Mouse (Mus musculus): ENCODE measurements at regions not wholly inside any gene's neighbourhood (a gene's known extent, or its start where the extent isn't known, plus 50 kb on each side); places are given as distances from the start of the nearest gene placed in this dataset.

GRCm38 (mm10) chr2:146565693-146566092, 53.5 kb upstream of the Ralgapa2 start:
- Histone ChIP-seq H3K4me2 (ENCODE audit: low read length) (no peak overlapping the region), H3K27ac (ENCODE audit: low read length) (no peak overlapping the region), H3K4me1 (ENCODE audit: control insufficient read depth, insufficient read depth, low read length) (no peaks in the 10 kb centered on the region), H3K9me3 (replicated peaks; ENCODE audit: control insufficient read depth, low read length, poor library complexity, severe bottlenecking) (no peaks in the 10 kb centered on the region), H3K4me3 (ENCODE audit: low read depth, low read length) (no peak overlapping the region), H3K9ac (ENCODE audit: low read depth, low read length) (no peak overlapping the region), H3K27me3 (ENCODE audit: control insufficient read depth, insufficient read depth, low read depth, low read length) (no peaks in the 10 kb centered on the region), H3K36me3 (ENCODE audit: control insufficient read depth, insufficient read depth, low read length) (no peaks in the 10 kb centered on the region)
- ATAC-seq = no peak
- WGBS = 82% methylated on average over 6 of the region's 6 CpGs

GRCm38 (mm10) chr2:146568171-146568842, 56.2 kb upstream of the Ralgapa2 start:
- no peak overlapping the region for H3K4me2 ChIP-seq (ENCODE audit: low read length)
- H3K9ac ChIP-seq (ENCODE audit: low read depth, low read length) = no peak overlapping the region
- H3K27me3 ChIP-seq (ENCODE audit: control insufficient read depth, insufficient read depth, low read depth, low read length) = no peaks in the 10 kb centered on the region
- WGBS = 85% methylated on average over 11 of the region's 11 CpGs
- H3K27ac ChIP-seq (ENCODE audit: low read length) = no peak overlapping the region
- H3K4me1 ChIP-seq (ENCODE audit: control insufficient read depth, insufficient read depth, low read length) = no peaks in the 10 kb centered on the region
- no peak overlapping the region for H3K4me3 ChIP-seq (ENCODE audit: low read depth, low read length)
- no peaks in the 10 kb centered on the region for H3K36me3 ChIP-seq (ENCODE audit: control insufficient read depth, insufficient read depth, low read length)
- H3K9me3 ChIP-seq (replicated peaks; ENCODE audit: control insufficient read depth, low read length, poor library complexity, severe bottlenecking) = no peaks in the 10 kb centered on the region
- ATAC-seq = no peak

GRCm38 (mm10) chr2:146571036-146571435, 58.9 kb upstream of the Ralgapa2 start:
- no peak overlapping the region for H3K9ac ChIP-seq (ENCODE audit: low read depth, low read length)
- no peak overlapping the region for H3K27ac ChIP-seq (ENCODE audit: low read length)
- no peaks in the 10 kb centered on the region for H3K27me3 ChIP-seq (ENCODE audit: control insufficient read depth, insufficient read depth, low read depth, low read length)
- no peak overlapping the region for H3K4me2 ChIP-seq (ENCODE audit: low read length)
- no peaks in the 10 kb centered on the region for H3K4me1 ChIP-seq (ENCODE audit: control insufficient read depth, insufficient read depth, low read length)
- 94% methylated on average over 11 of the region's 11 CpGs for WGBS
- no peaks in the 10 kb centered on the region for H3K36me3 ChIP-seq (ENCODE audit: control insufficient read depth, insufficient read depth, low read length)
- no peaks in the 10 kb centered on the region for H3K9me3 ChIP-seq (replicated peaks; ENCODE audit: control insufficient read depth, low read length, poor library complexity, severe bottlenecking)
- H3K4me3 ChIP-seq (ENCODE audit: low read depth, low read length) = no peak overlapping the region
- ATAC-seq = no peak

- ATAC-seq = no peak
- Histone ChIP-seq H3K27ac (ENCODE audit: low read length) (no peak overlapping the region), H3K36me3 (ENCODE audit: control insufficient read depth, insufficient read depth, low read length) (no peaks in the 10 kb centered on the region), H3K4me1 (ENCODE audit: control insufficient read depth, insufficient read depth, low read length) (no peaks in the 10 kb centered on the region), H3K9me3 (replicated peaks; ENCODE audit: control insufficient read depth, low read length, poor library complexity, severe bottlenecking) (no peaks in the 10 kb centered on the region), H3K9ac (ENCODE audit: low read depth, low read length) (no peak overlapping the region), H3K4me2 (ENCODE audit: low read length) (no peak overlapping the region), H3K4me3 (ENCODE audit: low read depth, low read length) (no peak overlapping the region), H3K27me3 (ENCODE audit: control insufficient read depth, insufficient read depth, low read depth, low read length) (no peaks in the 10 kb centered on the region)
- 93% methylated on average over 9 of the region's 9 CpGs for WGBS
Measured at GRCm38 (mm10) chr2:146571857-146572256, 59.7 kb upstream of the Ralgapa2 start.

GRCm38 (mm10) chr2:146575610-146576297, 63.6 kb upstream of the Ralgapa2 start:
- ATAC-seq = no peak
- WGBS = 70% methylated on average over 3 of the region's 3 CpGs
- Histone ChIP-seq H3K9ac (ENCODE audit: low read depth, low read length) (no peak overlapping the region), H3K4me3 (ENCODE audit: low read depth, low read length) (no peak overlapping the region), H3K4me2 (ENCODE audit: low read length) (no peak overlapping the region), H3K27me3 (ENCODE audit: control insufficient read depth, insufficient read depth, low read depth, low read length) (no peaks in the 10 kb centered on the region), H3K9me3 (replicated peaks; ENCODE audit: control insufficient read depth, low read length, poor library complexity, severe bottlenecking) (no peaks in the 10 kb centered on the region), H3K27ac (ENCODE audit: low read length) (no peak overlapping the region), H3K36me3 (ENCODE audit: control insufficient read depth, insufficient read depth, low read length) (no peaks in the 10 kb centered on the region), H3K4me1 (ENCODE audit: control insufficient read depth, insufficient read depth, low read length) (no peaks in the 10 kb centered on the region)

GRCm38 (mm10) chr2:146576298-146576905, 64.3 kb upstream of the Ralgapa2 start:
- WGBS = 76% methylated on average over 4 of the region's 4 CpGs
- ATAC-seq = no peak
- no peak overlapping the region for H3K4me2 ChIP-seq (ENCODE audit: low read length)
- no peaks in the 10 kb centered on the region for H3K4me1 ChIP-seq (ENCODE audit: control insufficient read depth, insufficient read depth, low read length)
- no peak overlapping the region for H3K9ac ChIP-seq (ENCODE audit: low read depth, low read length)
- H3K4me3 ChIP-seq (ENCODE audit: low read depth, low read length) = no peak overlapping the region
- no peaks in the 10 kb centered on the region for H3K9me3 ChIP-seq (replicated peaks; ENCODE audit: control insufficient read depth, low read length, poor library complexity, severe bottlenecking)
- no peaks in the 10 kb centered on the region for H3K36me3 ChIP-seq (ENCODE audit: control insufficient read depth, insufficient read depth, low read length)
- H3K27me3 ChIP-seq (ENCODE audit: control insufficient read depth, insufficient read depth, low read depth, low read length) = no peaks in the 10 kb centered on the region
- no peak overlapping the region for H3K27ac ChIP-seq (ENCODE audit: low read length)

- Histone ChIP-seq H3K27ac (ENCODE audit: low read length) (no peak overlapping the region), H3K4me1 (ENCODE audit: control insufficient read depth, insufficient read depth, low read length) (no peaks in the 10 kb centered on the region), H3K4me2 (ENCODE audit: low read length) (no peak overlapping the region), H3K36me3 (ENCODE audit: control insufficient read depth, insufficient read depth, low read length) (no peaks in the 10 kb centered on the region), H3K9me3 (replicated peaks; ENCODE audit: control insufficient read depth, low read length, poor library complexity, severe bottlenecking) (no peaks in the 10 kb centered on the region), H3K4me3 (ENCODE audit: low read depth, low read length) (no peak overlapping the region), H3K27me3 (ENCODE audit: control insufficient read depth, insufficient read depth, low read depth, low read length) (no peaks in the 10 kb centered on the region), H3K9ac (ENCODE audit: low read depth, low read length) (no peak overlapping the region)
- ATAC-seq = no peak
- whole genome bisulfite sequencing = 76% methylated on average over 3 of the region's 3 CpGs
Measured at GRCm38 (mm10) chr2:146577096-146577495, 65.0 kb upstream of the Ralgapa2 start.

- H3K9ac ChIP-seq (ENCODE audit: low read depth, low read length) = no peak overlapping the region
- 94% methylated on average over 3 of the region's 3 CpGs for WGBS
- no peaks in the 10 kb centered on the region for H3K4me1 ChIP-seq (ENCODE audit: control insufficient read depth, insufficient read depth, low read length)
Measured at GRCm38 (mm10) chr2:146581220-146581619, 69.1 kb upstream of the Ralgapa2 start.

GRCm38 (mm10) chr2:146583807-146584388, 71.8 kb upstream of the Ralgapa2 start:
- Histone ChIP-seq H3K4me2 (ENCODE audit: low read length) (no peak overlapping the region), H3K27ac (ENCODE audit: low read length) (no peak overlapping the region), H3K36me3 (ENCODE audit: control insufficient read depth, insufficient read depth, low read length) (no peaks in the 10 kb centered on the region), H3K27me3 (ENCODE audit: control insufficient read depth, insufficient read depth, low read depth, low read length) (no peaks in the 10 kb centered on the region), H3K4me3 (ENCODE audit: low read depth, low read length) (no peak overlapping the region), H3K9me3 (replicated peaks; ENCODE audit: control insufficient read depth, low read length, poor library complexity, severe bottlenecking) (no peaks in the 10 kb centered on the region), H3K4me1 (ENCODE audit: control insufficient read depth, insufficient read depth, low read length) (no peaks in the 10 kb centered on the region), H3K9ac (ENCODE audit: low read depth, low read length) (no peak overlapping the region)
- ATAC-seq = no peak

More at GRCm38 (mm10) chr2:146581220-146581619, 69.1 kb upstream of the Ralgapa2 start:
- no peak for ATAC-seq
- Histone ChIP-seq H3K36me3 (ENCODE audit: control insufficient read depth, insufficient read depth, low read length) (no peaks in the 10 kb centered on the region), H3K4me2 (ENCODE audit: low read length) (no peak overlapping the region), H3K4me3 (ENCODE audit: low read depth, low read length) (no peak overlapping the region), H3K27ac (ENCODE audit: low read length) (no peak overlapping the region), H3K9me3 (replicated peaks; ENCODE audit: control insufficient read depth, low read length, poor library complexity, severe bottlenecking) (no peaks in the 10 kb centered on the region), H3K27me3 (ENCODE audit: control insufficient read depth, insufficient read depth, low read depth, low read length) (no peaks in the 10 kb centered on the region)

All from midbrain, embryonic 16.5 days (tissue).